Mouse (Mus musculus) frontal cortex, postnatal 14 days (tissue): ENCODE measurements around the gene Cant1.

Source experiments
- DNase-seq, 2 experiments: peaks; one replicate each; pipeline ENCODE4 v3.0.0; 2022; ENCODE audit warnings: low spot score in 2 of 2

The Cant1 gene

DNA sequence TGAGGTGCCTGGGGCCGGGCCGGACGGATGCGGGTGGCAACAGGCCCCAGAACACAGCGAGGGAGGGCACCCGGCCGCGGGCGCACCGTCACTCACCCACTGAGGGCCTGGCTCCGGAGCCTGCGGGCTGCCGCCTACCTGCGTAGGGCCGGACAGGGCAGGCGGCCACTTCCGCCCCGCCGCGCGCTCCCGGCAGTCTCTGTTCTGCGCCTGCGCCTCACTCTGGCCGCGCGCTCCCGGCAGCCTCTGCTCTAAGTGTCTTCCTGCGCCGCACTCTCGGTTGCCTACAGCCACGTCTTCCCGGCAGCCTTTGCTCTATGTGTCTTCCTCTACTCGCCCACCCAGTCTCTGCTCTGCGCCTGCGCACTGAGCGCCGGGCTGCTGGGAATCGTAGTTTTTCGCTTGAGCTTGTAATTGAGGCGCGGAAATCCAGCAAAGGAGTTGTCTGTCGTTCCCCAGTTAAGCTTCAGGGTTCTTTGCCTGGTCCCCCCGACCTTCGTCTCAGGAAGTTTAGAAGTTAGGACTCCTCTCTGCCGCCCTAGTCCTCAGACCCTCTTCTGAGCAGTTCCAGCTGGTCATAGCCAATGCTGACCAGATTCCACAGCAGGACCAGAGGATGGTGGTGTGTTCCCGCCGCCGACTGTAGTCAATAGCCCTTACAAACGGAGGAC lies at the start of gene Cant1:
Gene Cant1, minus strand, starts transcription at position 253 of the 671 bp plus-strand sequence.
- DNase-seq: peak; percentile 96 to 98

DNA sequence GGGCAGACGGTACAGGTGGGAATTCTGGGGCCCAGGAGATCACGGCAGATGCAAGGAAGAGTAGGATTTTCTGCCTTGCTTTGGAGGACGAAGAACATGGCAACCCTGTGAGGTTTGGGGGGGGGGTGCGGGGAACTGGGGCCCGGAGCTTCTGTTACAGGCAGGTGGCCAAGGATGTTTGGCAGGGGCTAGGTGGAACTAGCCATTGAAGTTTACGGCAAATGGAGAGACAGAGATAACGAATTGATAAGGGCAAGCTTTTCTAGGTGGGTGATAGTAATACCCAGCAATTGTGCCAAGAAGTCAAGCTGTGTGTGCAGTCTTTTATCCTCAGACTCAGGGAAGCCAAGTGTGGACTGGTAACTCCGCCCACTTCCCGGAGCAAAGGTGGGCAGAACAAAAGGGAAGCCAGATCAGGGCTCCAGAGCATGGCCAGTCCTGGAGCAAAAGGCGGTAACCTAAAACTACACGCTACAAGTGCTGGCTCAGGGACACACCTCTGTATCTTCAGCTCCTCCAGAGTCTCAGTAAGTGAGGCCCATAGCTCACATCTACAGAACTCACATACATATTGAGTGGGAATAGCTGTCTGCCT lies 48.7 kb upstream of the Cant1 start:
- no peak for DNase-seq

DNA sequence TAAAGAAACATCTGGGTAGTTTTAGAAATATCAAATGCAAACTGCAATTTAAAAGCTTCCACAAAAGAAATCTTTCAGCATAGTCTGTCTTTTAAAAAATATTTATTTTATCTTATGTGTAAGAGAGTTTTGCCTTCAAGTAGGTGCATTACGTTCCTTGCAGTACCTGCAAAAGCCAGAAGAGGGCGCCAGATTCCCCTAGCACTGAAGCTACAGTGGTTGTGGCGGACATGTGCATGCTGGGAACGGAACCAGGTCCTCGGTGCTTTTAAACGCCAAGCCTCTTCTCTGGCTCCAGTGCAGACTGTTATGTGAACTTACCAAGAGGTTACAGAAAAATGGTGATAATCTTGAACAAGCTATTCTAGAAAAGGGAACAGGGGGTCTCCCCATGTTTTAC lies 41.4 kb upstream of the Cant1 start:
- no peak for DNase-seq

- DNase-seq: no peak
These were observed 40.6 kb upstream of the Cant1 start for GRCm38 (mm10) chr11:118459536-118459935.

DNA sequence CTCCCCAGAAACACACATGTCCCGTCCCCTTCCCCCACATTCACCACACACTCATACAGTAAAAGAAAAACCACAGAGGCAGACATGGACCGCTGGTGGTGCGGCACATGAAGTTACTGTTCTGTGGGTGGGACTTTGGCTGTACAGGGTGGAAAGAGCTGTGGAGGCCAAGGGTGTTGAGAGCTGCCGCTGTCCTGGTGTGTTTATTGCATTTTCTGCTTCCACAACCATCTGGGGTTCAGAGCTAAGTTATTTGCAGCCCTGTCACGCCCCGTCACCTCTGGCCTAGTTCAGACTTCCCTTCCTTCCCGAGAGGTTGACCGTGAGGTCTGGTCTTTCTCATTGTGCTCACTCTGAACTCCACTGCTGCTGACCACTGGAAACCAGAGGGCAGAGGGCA lies 40.2 kb upstream of the Cant1 start:
- DNase-seq: no peak

DNA sequence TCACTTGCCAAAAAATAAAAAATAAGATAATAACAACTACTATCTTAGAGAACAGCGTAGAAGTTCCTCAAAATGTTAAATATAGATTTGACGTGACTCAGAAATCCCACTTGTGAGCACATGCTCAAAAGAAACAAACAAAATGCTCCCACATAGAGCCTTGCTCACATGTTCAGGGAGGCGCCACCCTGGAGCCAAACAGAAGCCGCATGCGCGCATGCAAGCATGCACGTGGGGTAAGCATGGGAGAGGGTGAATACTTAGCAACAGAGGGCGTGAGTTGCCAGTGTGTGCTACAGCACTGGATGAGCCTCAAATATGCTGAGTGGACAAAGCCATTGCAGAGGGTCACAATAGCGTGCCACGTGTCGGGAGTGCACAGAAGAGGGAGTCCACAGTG lies 38.1 kb upstream of the Cant1 start:
- peak in 1 of 2 experiments; percentile 53 for DNase-seq

DNA sequence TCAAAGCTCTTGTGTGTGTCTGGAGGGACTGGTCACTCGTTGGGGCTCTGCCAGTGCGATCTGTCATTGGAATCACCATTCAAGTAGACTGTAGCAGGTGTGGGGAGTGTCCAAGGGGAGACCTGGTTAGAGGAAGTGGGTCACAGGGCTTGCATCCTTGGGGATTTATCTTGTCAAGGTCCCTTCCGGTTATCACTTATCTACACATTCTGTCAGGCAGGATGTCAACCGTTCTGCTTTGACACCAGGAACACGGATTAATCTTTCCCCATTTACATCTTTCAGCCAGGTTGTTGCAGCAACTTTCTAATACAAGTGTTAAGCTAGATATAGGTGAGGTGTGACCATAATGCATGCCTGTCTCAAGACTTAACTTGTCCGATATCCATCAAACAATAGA lies 36.9 kb upstream of the Cant1 start:
- no peak for DNase-seq

DNA sequence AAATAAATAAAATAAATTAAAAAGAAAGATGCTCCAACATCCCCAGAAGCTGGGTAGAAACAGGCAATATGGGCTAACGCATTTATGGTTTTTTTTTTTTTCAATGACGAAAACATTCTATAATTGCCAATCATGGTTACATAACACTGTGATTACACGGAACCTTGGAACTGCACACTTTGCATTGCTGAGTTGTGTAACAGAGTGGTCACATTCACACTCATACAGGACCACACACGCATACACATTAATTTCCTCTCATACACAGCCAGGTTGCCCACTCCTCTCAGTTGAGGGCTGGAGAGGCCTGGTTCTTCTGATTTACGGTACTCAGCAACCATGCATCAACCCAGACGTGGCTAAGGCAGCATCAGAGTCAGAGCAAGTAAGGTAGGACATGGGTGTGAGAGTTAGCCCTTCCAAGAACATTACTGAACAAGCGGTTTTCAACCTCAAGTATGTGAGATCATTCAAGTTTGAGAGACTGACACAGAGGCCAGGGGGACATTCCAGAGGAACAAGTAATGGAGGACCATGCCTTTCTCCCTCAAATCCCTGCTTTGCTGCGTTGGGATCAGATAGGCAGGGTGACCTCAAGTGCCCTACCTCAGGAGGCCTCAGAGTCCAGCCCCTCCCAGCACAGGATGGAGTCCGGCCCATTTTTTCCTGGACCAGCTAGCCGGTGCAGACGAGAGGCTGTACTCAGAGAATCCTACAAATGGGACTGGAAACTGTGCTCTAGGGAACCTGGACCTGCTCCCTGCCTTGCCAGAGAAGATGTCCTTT lies 35.2 kb upstream of the Cant1 start:
- no peak for DNase-seq

DNA sequence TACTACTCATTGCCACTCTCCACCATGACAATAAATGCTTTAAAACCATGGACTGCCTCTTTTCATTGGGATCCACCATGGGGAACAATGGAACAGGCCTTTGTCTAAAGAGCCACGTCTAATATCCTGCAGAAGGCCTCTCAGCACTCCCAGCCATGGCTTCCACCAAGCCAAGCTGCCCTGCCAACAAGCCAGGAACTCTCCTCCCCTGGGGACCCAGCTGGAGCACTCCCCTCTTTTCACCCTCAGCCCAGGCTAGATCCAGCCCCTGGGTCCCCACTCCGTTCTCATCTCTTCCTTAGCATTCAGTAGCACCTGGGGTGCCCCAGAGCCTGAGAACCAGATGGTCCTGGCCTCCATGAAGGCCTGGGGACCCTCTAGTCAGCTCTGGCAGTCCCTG lies 34.1 kb upstream of the Cant1 start:
- no peak for DNase-seq

- no peak for DNase-seq
These were observed 32.3 kb upstream of the Cant1 start for GRCm38 (mm10) chr11:118451211-118451610.

DNA sequence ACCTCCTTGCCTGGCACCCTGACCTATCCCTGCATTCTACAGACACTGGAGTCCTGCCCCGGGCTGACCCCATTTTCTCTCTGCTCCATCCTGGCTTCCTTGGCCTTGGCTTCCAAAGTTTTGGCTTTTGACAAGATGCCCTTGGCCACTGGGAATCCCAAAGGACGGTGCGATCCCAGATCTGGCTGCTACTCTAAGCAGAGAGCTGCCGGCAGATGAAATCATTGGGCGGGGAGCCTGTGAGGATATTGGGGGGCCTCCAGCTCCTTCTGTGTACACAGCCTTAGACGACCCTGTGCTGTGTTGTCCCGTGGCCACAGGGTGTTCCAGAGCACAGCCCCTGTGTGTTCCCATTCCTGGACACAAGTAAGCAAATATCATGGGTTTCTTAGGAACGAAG lies 29.5 kb upstream of the Cant1 start:
- DNase-seq: no peak

- no peak for DNase-seq
These were observed 28.5 kb upstream of the Cant1 start for GRCm38 (mm10) chr11:118447346-118447745.

DNA sequence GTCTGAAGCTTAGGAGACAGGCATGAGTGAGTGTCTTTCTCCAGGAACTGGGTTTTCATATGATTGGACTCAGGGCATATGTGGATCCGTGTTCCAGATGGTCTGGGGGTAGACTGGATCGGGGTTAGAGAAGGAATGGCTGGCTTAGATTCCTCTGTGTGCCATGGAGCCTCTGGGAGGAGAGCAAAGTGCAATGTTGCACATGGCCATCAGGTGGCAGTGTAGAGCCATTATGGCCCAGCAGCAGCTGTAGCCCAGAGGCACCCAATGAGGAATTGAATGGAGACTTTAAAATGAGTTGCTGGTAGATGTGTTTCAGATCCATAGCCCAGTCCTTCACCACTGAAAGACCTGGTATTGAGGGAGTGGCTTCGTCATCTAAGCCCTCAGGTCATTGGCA lies 27.0 kb upstream of the Cant1 start:
- peak in 1 of 2 experiments; percentile 62 for DNase-seq

GRCm38 (mm10) chr11:118443201-118443970 lies 24.5 kb upstream of the Cant1 start:
- peak in 1 of 2 experiments; percentile 49 for DNase-seq

DNA sequence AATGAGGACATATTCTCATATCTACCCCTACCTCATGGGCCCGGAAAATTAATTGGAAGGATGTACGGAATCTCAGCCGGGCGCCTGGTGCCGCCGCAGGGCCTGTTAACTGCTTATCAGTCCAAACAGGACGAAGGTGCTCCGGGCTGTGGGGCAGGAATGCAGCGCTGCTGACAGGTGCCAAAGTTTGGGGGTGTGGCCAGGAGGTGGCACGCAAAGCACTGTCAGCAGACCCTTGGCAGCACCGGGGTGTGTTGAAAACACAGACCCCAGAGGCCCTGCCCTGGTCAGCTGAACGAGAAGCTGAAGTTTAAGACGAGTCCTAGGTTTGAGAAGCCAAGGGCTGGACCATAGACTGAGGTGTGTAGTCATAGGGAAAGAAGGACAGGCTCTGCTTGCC lies 23.8 kb upstream of the Cant1 start:
- no peak for DNase-seq

GRCm38 (mm10) chr11:118438665-118439414 lies 20.0 kb upstream of the Cant1 start:
- no peak for DNase-seq

GRCm38 (mm10) chr11:118436471-118436935 lies 17.6 kb upstream of the Cant1 start:
- peak; percentile 32 to 35 for DNase-seq

DNA sequence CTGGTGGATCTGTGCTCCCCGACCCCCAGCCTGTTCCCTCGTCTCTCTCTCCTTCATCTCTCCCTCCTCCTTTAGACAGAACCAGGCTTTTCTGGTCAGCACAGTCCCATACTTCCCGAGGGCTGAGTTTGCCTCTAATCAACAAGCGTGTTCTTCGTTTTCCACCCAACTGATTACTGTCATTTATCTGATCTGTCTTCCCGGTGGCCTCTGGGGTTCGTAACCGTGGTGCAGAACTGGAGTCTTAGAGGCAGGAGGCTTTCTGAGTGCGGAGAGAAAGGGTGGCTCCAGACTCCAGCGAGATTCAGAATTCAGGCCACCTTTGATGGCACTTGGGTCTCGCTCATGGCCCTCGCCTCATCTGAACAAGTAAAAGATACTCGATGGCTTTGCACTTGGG lies 15.2 kb upstream of the Cant1 start:
- no peak for DNase-seq

DNA sequence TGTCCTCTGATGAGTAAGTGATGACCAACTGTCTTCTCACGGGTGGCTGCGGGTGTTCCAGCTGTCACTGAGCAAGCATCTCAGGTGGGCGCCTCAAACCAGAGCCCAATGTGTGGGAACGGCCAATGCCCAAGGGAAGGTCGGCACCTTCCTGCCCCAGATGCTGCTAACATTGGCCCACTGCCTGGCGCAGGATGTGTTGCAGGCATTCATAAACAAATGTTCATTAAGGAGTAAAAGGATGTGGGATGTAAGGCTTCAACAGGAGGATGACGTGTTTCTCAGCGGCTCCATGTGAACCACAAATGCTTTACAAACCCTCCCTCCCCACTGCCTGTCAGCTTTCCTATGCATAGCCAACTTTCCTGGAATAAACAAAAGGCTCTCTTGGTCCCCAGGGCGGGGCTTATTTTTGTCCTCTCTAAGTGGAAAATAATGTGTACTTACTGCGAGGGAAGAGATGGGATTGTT lies 14.5 kb upstream of the Cant1 start:
- DNase-seq: no peak

GRCm38 (mm10) chr11:118431100-118431948 lies 12.4 kb upstream of the Cant1 start:
- no peak for DNase-seq
